26 mouse cellular contexts compared by ENCODE assay signal in the genomic region with DNA sequence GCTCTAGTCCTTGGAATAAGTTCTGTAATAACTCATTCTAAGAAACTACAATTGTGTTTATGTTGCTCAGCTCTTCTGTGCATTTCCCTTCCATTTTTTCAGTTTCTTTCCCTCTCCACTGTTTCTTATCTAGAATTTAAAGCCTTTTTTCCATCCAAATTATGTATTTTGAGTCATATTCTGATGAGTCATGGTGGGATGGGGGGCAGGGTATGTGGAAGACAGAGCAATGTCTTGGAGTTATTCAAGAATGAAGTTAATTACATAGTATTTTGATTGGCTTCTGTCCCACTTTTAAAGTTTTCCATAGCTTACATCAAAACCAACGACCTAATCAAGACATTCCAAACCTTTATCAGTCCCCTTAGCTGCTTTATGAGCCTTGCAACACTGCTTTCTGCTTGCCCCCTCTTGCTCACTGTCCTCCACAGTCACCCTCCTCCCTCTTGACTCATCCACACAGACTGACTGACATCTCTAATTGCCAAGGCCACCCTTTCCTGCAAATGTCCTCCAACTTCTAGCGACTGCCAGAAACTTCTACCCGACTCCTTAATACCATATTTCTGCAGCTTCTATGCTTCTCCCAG. TPM values are rescaled to one million over a fixed set of nuclear protein-coding genes. Genes with fewer than 3 reads are reported as not detected.
DNase-seq lines count a peak whose midpoint lies in the region; ATAC-seq and TF ChIP-seq lines count a peak whose summit lies in the region.
"Had no signal": no experiment of that assay in that cellular context is flagged by ENCODE, and none has a peak within 500 bp of the region (broad histone marks: within the 10 kb centered on the region; RNA-seq: fewer than 3 reads in every experiment).

No protein-coding gene starts in this region.

- H3K36me3 ChIP-seq in kidney, postnatal 0 days (ENCODE audit: insufficient read depth, low read length) = no peaks in the 10 kb centered on the region
- H3K36me3 ChIP-seq in kidney, embryonic 14.5 days (ENCODE audit: control insufficient read depth, insufficient read depth, low read length) = no peaks in the 10 kb centered on the region
- H3K36me3 ChIP-seq in limb, embryonic 10.5 days = no peaks in the 10 kb centered on the region
- H3K36me3 ChIP-seq in intestine, postnatal 0 days (ENCODE audit: control insufficient read depth, insufficient read depth) = no peaks in the 10 kb centered on the region
- H3K36me3 ChIP-seq: embryonic facial prominence, embryonic 15.5 days; forebrain, embryonic 15.5 days; hindbrain, embryonic 15.5 days; liver, embryonic 13.5 days; midbrain, embryonic 15.5 days had no signal

- no peak for TF ChIP-seq CTCF in kidney, postnatal 0 days (IDR thresholded peaks at IDR 0.05; ENCODE audit: low read depth)
- no peak for TF ChIP-seq CTCF in intestine, postnatal 0 days (IDR thresholded peaks at IDR 0.05; ENCODE audit: low read depth)

- no peaks in the 10 kb centered on the region for H3K4me1 ChIP-seq in kidney, postnatal 0 days (replicated peaks; ENCODE audit: insufficient read depth, low read length)
- H3K4me1 ChIP-seq in kidney, embryonic 14.5 days (ENCODE audit: control insufficient read depth, insufficient read depth, low read length) = no peaks in the 10 kb centered on the region
- no peaks in the 10 kb centered on the region for H3K4me1 ChIP-seq in limb, embryonic 10.5 days
- no peaks in the 10 kb centered on the region for H3K4me1 ChIP-seq in intestine, postnatal 0 days (replicated peaks; ENCODE audit: control insufficient read depth, insufficient read depth, low read length)
- H3K4me1 ChIP-seq: embryonic facial prominence, embryonic 15.5 days; forebrain, embryonic 15.5 days; hindbrain, embryonic 15.5 days; liver, embryonic 13.5 days; midbrain, embryonic 15.5 days had no signal

- WGBS in kidney, postnatal 0 days = 32% methylated on average over 3 of the region's 3 CpGs
- 40% methylated on average over 3 of the region's 3 CpGs for WGBS in kidney, embryonic 14.5 days
- WGBS in limb, embryonic 10.5 days = 71% methylated on average over 3 of the region's 3 CpGs
- 61% methylated on average over 3 of the region's 3 CpGs for WGBS in intestine, postnatal 0 days

- H3K27me3 ChIP-seq in kidney, postnatal 0 days (ENCODE audit: insufficient read depth, low read length) = no peaks in the 10 kb centered on the region
- no peaks in the 10 kb centered on the region for H3K27me3 ChIP-seq in kidney, embryonic 14.5 days (ENCODE audit: control insufficient read depth, insufficient read depth, low read length)
- H3K27me3 ChIP-seq in limb, embryonic 10.5 days (ENCODE audit: low read depth, poor library complexity, severe bottlenecking) = no peaks in the 10 kb centered on the region
- H3K27me3 ChIP-seq in intestine, postnatal 0 days (replicated peaks; ENCODE audit: control insufficient read depth, insufficient read depth, low read length) = no peaks in the 10 kb centered on the region
- H3K27me3 ChIP-seq: embryonic facial prominence, embryonic 15.5 days; forebrain, embryonic 15.5 days; hindbrain, embryonic 15.5 days; liver, embryonic 13.5 days; midbrain, embryonic 15.5 days; Patski had no signal

- H3K27ac ChIP-seq in kidney, postnatal 0 days = no peak overlapping the region
- no peak overlapping the region for H3K27ac ChIP-seq in kidney, embryonic 14.5 days (ENCODE audit: low read depth, low read length)
- H3K27ac ChIP-seq in limb, embryonic 10.5 days = no peak overlapping the region
- no peak overlapping the region for H3K27ac ChIP-seq in intestine, postnatal 0 days (ENCODE audit: low read depth, low read length)
- H3K27ac ChIP-seq: embryonic facial prominence, embryonic 15.5 days; forebrain, embryonic 15.5 days; hindbrain, embryonic 15.5 days; liver, embryonic 13.5 days; macrophage; midbrain, embryonic 15.5 days had no signal

- DNase-seq in kidney, postnatal 0 days (ENCODE audit: low spot score) = peak; percentile 51
- DNase-seq in 3T3-L1 (ENCODE audit: low read depth, low spot score) = peak; percentile 80
- peak; percentile 54 for DNase-seq in Muller cell, postnatal 12 days (ENCODE audit: inconsistent ontology term)
- DNase-seq in adrenal gland, postnatal 25 days = peak; percentile 23
- DNase-seq in cerebellum, adult 9-11 months = no peak
- DNase-seq in limb, embryonic 10.5 days (ENCODE audit: low spot score) = no peak
- DNase-seq: cerebellum, adult 18-20 months; cerebellum, postnatal 25 days; embryo, embryonic 11 days; gastrocnemius, postnatal 10 days; heart, adult 11 months; kidney, postnatal 36 days; liver, embryonic 13.5 days; lung, adult 2 months; thymus, adult 2 months; thymus, postnatal 4 days had no signal

- no peak overlapping the region for H3K4me2 ChIP-seq in kidney, postnatal 0 days (ENCODE audit: low read length)
- H3K4me2 ChIP-seq in kidney, embryonic 14.5 days (replicated peaks; ENCODE audit: low read depth, low read length) = no peak overlapping the region
- no peak overlapping the region for H3K4me2 ChIP-seq in intestine, postnatal 0 days (replicated peaks; ENCODE audit: low read depth)
- H3K4me2 ChIP-seq: embryonic facial prominence, embryonic 15.5 days; forebrain, embryonic 15.5 days; heart, embryonic 11.5 days; hindbrain, embryonic 15.5 days; liver, embryonic 13.5 days; midbrain, embryonic 15.5 days had no signal

- H3K9ac ChIP-seq in kidney, postnatal 0 days (ENCODE audit: low read depth, low read length) = no peak overlapping the region
- no peak overlapping the region for H3K9ac ChIP-seq in kidney, embryonic 14.5 days (ENCODE audit: low read depth, low read length)
- no peak overlapping the region for H3K9ac ChIP-seq in intestine, postnatal 0 days (ENCODE audit: low read depth, low read length)
- H3K9ac ChIP-seq: embryonic facial prominence, embryonic 15.5 days; forebrain, embryonic 15.5 days; hindbrain, embryonic 15.5 days; liver, embryonic 13.5 days; midbrain, embryonic 15.5 days had no signal

- no peak; the same call in 1 of the 2 replicates for ATAC-seq in kidney, postnatal 0 days (replicated peaks; ENCODE audit: low FRiP score, low read depth)
- no peak for ATAC-seq in kidney, embryonic 14.5 days (ENCODE audit: low FRiP score, low TSS enrichment)
- ATAC-seq in intestine, postnatal 0 days = no peak
- ATAC-seq: CD4-positive, CD25-positive, alpha-beta regulatory T cell, adult 4 months; forebrain, embryonic 15.5 days; midbrain, embryonic 15.5 days; Patski had no signal

- H3K4me3 ChIP-seq in kidney, postnatal 0 days (replicated peaks; ENCODE audit: low read depth, low read length) = no peak overlapping the region
- H3K4me3 ChIP-seq in kidney, embryonic 14.5 days (ENCODE audit: low read length) = no peak overlapping the region
- H3K4me3 ChIP-seq in limb, embryonic 10.5 days = no peak overlapping the region
- H3K4me3 ChIP-seq in intestine, postnatal 0 days (ENCODE audit: low read depth, low read length) = no peak overlapping the region
- H3K4me3 ChIP-seq: embryonic facial prominence, embryonic 15.5 days; forebrain, embryonic 15.5 days; hindbrain, embryonic 15.5 days; liver, embryonic 13.5 days; midbrain, embryonic 15.5 days had no signal

- H3K9me3 ChIP-seq in kidney, postnatal 0 days (replicated peaks; ENCODE audit: low read length) = no peaks in the 10 kb centered on the region
- H3K9me3 ChIP-seq in kidney, embryonic 14.5 days (ENCODE audit: control insufficient read depth, low read length) = no peaks in the 10 kb centered on the region
- H3K9me3 ChIP-seq in limb, embryonic 10.5 days (replicated peaks) = no peaks in the 10 kb centered on the region
- H3K9me3 ChIP-seq in intestine, postnatal 0 days (ENCODE audit: control insufficient read depth) = no peaks in the 10 kb centered on the region
- H3K9me3 ChIP-seq: embryonic facial prominence, embryonic 15.5 days; forebrain, embryonic 15.5 days; hindbrain, embryonic 15.5 days; liver, embryonic 13.5 days; midbrain, embryonic 15.5 days had no signal

RNA-seq across cellular contexts. Expression of a gene that starts 24.4 kb away (rescaled TPM):
- 27.8 and 30.1 TPM in 2 replicates for polyA plus RNA-seq in kidney, postnatal 0 days (2015; fragmentation: Nextera tagmentation; extraction: Ambion mirVana)
- polyA plus RNA-seq in kidney, embryonic 14.5 days (2014; fragmentation: Nextera tagmentation; extraction: Ambion mirVana) = 26.8 and 30.0 TPM in 2 replicates
- 40.9 and 45.0 TPM in 2 replicates for total RNA-seq in adrenal gland, postnatal 25 days (2021)
- polyA plus RNA-seq in limb, embryonic 10.5 days (2016; fragmentation: Nextera tagmentation; extraction: Ambion mirVana) = 11.9 and 17.1 TPM in 2 replicates
- 11.0 and 11.3 TPM in 2 replicates for polyA plus RNA-seq in intestine, postnatal 0 days (2015; fragmentation: Nextera tagmentation; extraction: Ambion mirVana)

Comparison
In these comparisons a context has a peak if more than half of its experiments do, and no peak if none do; other contexts are left out.
1. DNase-seq: peak in kidney, postnatal 0 days (single experiment), 3T3-L1 (single experiment), Muller cell, postnatal 12 days (single experiment) and adrenal gland, postnatal 25 days (single experiment); none in cerebellum, adult 9-11 months (single experiment) and limb, embryonic 10.5 days (single experiment).